Mouse (Mus musculus) layer of hippocampus, adult 8-10 months (tissue): Measurements from ENCODE around the gene Abcb9. TPM values are rescaled to one million over a fixed set of nuclear protein-coding genes. Genes with fewer than 3 reads are reported as not detected.

Source experiments
- DNase-seq, 2 experiments: peaks; one replicate each; pipeline ENCODE4 v3.0.0; 2022; ENCODE audit warnings: low spot score in 2 of 2
- total RNA-seq, 4 experiments: library from RNA; stranded (reverse); gene quantifications; 2 replicates each; pipeline ENCODE4 v1.2.4; 2022

Gene Abcb9
- total RNA-seq, 4 experiments from 2014 or later: 29.4 to 33.0 (median 30.4) TPM

DNA sequence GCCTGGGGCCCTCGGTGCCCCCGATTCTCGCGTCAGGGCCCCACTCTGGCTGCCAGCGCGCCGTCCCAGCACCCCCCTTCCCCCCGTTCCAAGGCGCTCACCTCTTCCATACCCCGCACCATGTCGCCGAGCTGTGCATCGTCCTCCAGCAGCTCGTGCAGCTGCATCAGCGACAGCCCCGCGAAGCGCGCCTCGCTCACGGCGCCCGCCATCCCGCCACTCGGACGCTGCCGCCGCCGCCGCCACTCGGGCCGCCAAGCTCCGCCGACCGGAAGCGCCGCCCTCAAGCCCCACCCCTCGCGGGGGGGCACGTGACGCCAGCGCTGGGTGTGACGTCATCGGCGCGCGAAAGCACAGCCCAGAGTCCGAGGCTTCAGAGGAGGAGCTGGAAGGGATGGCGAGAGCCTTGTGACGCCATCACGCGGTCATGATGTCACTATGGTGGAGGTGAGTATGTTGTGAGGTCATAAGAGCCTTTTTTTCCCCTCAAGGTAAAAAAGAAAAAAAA is 63.5 kb downstream of the Abcb9 start, which contains the start of gene Vps37b:
TSS of gene Vps37b (minus strand) at position 270 of the 508 bp plus-strand sequence.
- peak; percentile 79 to 88 for DNase-seq

- DNase-seq: no peak
Observed at GRCm38 (mm10) chr5:124031068-124031955, 64.3 kb downstream of the Abcb9 start.

- DNase-seq: no peak
Observed at GRCm38 (mm10) chr5:124030386-124031067, 65.1 kb downstream of the Abcb9 start.

GRCm38 (mm10) chr5:124029220-124030035 is 66.2 kb downstream of the Abcb9 start:
- DNase-seq: no peak

DNA sequence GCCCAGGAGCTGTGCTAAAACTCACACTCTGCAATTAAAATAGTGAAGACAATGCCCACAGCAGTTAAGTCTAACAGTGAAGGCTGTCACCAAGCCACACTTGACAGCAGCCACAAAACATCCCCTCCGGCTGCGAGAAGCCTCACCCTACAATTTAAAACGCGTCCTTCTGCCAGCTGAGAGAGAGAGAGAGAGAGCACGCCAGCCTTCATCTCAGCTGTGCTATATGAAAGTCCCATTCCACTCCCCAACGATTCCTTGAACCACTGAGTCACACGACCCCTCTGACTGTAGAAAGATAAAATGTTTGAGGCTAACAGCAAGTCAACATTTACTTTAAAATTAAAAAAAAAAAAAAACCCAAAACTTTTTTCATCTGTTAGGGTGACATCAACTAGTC is 66.9 kb downstream of the Abcb9 start:
- no peak for DNase-seq

- DNase-seq: no peak
Observed at GRCm38 (mm10) chr5:124027702-124028470, 67.7 kb downstream of the Abcb9 start.

- no peak for DNase-seq
Observed at GRCm38 (mm10) chr5:124026568-124026967, 69.0 kb downstream of the Abcb9 start.

- DNase-seq: no peak
Observed at GRCm38 (mm10) chr5:124025587-124026441, 69.8 kb downstream of the Abcb9 start.

- no peak for DNase-seq
Observed at GRCm38 (mm10) chr5:124025146-124025545, 70.5 kb downstream of the Abcb9 start.

DNA sequence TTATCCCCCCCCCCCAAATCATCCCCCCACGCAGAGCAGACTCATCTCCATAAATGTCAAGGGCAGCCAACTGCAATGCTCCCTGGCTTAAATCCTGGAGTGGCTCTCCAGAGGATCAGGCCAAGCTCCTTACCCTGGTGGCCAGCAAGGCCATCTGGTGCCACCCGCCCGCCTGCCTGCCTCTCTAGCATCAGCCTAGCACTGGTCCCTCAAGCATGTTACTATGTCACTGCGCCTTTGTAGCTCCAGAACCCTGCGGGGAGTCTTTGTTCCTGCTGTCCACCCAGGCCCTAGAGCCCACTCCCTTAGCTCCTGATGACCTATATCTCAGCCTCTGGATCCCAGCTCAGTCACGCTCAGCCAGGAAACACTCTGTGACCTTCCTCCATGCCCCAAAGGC is 70.9 kb downstream of the Abcb9 start:
- DNase-seq: no peak

GRCm38 (mm10) chr5:124022365-124022764 is 73.2 kb downstream of the Abcb9 start:
- DNase-seq: no peak

- DNase-seq: no peak
Observed at GRCm38 (mm10) chr5:124021701-124022100, 73.9 kb downstream of the Abcb9 start.

DNA sequence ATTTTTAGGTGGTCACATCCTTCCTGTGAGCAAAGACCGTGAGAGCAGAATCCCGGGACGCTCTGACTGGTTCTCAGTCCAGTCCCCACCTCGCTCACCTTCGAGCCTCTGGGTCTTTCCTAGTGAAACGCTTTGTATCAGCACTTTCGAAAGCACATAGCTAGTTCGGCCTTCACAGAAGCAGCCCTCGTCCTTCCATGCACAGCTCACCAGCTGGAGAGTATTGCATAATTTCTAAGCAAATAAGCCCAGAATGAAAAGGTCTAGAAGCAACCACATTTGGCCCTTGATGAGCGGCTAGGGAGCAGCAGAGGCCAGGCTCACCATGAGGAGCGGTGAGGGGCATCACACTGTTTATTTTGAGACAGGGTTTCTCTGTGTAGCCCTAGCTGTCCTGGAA is 74.5 kb downstream of the Abcb9 start:
- DNase-seq: no peak

DNA sequence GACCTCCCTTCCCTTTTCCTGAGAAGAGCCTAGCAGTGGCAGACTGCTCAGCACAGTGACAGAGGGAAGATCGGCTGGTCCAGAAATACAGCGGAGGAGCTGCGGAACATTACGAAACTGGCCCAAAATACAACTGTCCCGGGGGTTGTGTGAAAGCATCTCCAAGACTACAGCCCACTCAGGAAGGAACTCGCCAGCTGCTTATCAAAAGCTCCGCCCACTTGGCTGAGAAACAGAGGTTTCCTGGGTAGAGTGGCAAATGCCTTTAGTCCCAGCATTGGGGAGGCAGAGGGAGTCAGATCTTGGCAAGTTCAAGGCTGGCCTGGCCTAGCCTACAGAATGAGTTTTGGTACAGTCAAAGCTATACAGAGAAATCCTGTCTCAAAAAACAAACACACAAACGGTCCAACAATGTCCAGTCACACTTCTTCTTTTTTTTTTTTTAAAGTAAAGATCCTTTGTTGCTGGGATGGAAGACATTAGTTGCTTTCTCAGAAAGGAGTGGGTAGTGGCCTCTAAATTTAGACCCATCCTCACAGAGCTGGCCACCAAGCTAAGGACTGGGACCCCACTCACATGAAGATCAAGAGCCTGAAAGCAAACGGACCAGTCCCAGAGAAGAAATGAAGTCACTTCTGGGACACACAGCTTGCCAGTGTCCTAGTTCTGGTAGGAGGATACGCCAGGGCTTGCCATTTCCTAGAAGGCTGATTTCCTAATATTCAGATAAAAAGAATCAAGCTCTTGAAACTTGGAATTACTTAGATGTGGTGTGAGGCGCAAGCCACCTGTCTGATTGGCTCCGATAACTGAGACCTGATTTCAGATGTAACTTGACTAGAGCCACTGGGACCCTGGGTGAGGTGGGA is 76.0 kb downstream of the Abcb9 start:
- DNase-seq: peak; percentile 78 to 86

- no peak for DNase-seq
Observed at GRCm38 (mm10) chr5:124018651-124019050, 76.9 kb downstream of the Abcb9 start.

DNA sequence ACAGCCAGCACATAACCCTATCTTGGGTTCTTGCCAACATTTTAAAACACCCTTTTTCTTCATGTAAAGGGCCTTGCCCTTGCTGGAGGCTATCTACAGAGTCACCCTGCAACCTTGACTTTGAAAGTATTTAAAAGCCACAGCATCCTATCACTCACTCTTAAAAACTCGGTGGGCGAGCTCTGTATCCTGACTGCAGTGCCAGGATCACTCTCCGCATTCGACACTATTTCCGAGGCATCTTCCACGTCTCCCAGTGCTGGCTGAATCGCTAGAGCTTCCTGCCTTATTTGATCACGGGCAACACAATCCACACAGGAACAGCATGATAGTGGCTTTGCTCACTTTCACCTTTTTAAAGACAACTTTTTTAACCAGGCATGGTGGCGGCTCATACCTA is 77.7 kb downstream of the Abcb9 start:
- no peak for DNase-seq

- no peak for DNase-seq
Observed at GRCm38 (mm10) chr5:124016291-124016821, 79.2 kb downstream of the Abcb9 start.

- no peak for DNase-seq
Observed at GRCm38 (mm10) chr5:124015727-124016126, 79.9 kb downstream of the Abcb9 start.
